16 mouse cellular contexts compared by ENCODE assay signal in the genomic region with DNA sequence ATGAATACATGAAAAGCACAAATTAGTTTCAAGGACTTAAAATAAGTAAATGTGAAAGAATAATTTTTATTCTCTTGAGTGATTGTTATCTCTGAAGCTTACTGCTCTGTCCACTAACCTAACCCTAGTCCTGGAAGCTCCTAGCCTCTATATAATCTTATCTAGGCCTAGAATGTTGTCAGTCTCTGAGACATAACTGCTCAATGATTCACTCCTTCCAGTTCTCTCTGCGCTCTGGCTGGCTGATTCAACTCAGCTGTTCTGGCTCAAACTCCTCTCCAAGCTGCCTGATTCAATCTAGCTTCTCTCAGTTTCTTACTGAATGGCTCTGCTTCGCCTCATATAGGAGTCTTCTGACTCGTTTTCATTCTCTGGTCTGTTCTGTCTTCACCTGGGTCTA.
"Had no signal": no experiment of that assay in that cellular context is flagged by ENCODE, and none has a peak within 500 bp of the region (broad histone marks: within the 10 kb centered on the region; RNA-seq: fewer than 3 reads in every experiment).

No protein-coding gene starts in this region.

- H3K4me3 ChIP-seq: limb, embryonic 12.5 days; midbrain, embryonic 10.5 days; midbrain, embryonic 15.5 days; neural tube, embryonic 13.5 days had no signal

- H3K9me3 ChIP-seq: limb, embryonic 12.5 days; midbrain, embryonic 10.5 days; midbrain, embryonic 15.5 days; neural tube, embryonic 13.5 days had no signal

- H3K27ac ChIP-seq: limb, embryonic 12.5 days; liver, embryonic 14.5 days; midbrain, embryonic 10.5 days; midbrain, embryonic 15.5 days; neural tube, embryonic 13.5 days had no signal

- H3K4me2 ChIP-seq: limb, embryonic 12.5 days; midbrain, embryonic 15.5 days; neural tube, embryonic 13.5 days had no signal

- ATAC-seq: midbrain, embryonic 15.5 days had no signal

- H3K36me3 ChIP-seq: limb, embryonic 12.5 days; midbrain, embryonic 10.5 days; midbrain, embryonic 15.5 days; neural tube, embryonic 13.5 days had no signal

- H3K4me1 ChIP-seq: midbrain, embryonic 15.5 days; neural tube, embryonic 13.5 days had no signal

- H3K27me3 ChIP-seq: limb, embryonic 12.5 days; midbrain, embryonic 15.5 days; neural tube, embryonic 13.5 days had no signal

- DNase-seq: kidney, postnatal 36 days; layer of hippocampus, adult 9-11 months; layer of hippocampus, postnatal 36 days; liver; lung, adult 18-20 months; lung, postnatal 10 days; lung, postnatal 4 days; retina, postnatal 1 day; right cerebral cortex, postnatal 4 days; spleen, adult 18-20 months; thymus, adult 18-20 months had no signal

- H3K9ac ChIP-seq: limb, embryonic 12.5 days; liver, embryonic 14.5 days; midbrain, embryonic 15.5 days; neural tube, embryonic 13.5 days had no signal
